Mouse (Mus musculus): ENCODE data around the gene Nos2. TPM values are rescaled to one million over a fixed set of nuclear protein-coding genes. Genes with fewer than 3 reads are reported as not detected.

The Nos2 gene
- polyA plus RNA-seq (2014; fragmentation: Nextera tagmentation; extraction: Ambion mirVana): 3.1 and 3.9 TPM in 2 replicates

DNA sequence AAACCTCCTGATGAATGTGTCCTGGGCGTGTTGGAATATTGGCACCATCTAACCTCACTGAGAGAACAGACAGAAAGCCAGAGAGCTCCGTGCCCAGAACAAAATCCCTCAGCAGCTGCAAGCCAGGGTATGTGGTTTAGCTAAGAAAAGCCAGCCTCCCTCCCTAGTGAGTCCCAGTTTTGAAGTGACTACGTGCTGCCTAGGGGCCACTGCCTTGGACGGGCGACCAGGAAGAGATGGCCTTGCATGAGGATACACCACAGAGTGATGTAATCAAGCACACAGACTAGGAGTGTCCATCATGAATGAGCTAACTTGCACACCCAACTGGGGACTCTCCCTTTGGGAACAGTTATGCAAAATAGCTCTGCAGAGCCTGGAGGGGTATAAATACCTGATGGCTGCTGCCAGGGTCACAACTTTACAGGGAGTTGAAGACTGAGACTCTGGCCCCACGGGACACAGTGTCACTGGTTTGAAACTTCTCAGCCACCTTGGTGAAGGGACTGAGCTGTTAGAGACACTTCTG lies at the start of gene Nos2:
Nos2 (plus strand) TSS at position 377 of the 529 bp plus-strand sequence.
- WGBS: 48% methylated on average over 6 of the region's 6 CpGs
- TF ChIP-seq CTCF (IDR thresholded peaks at IDR 0.05; ENCODE audit: low read depth): no peak
- no peak for ATAC-seq (ENCODE audit: insufficient read depth)

DNA sequence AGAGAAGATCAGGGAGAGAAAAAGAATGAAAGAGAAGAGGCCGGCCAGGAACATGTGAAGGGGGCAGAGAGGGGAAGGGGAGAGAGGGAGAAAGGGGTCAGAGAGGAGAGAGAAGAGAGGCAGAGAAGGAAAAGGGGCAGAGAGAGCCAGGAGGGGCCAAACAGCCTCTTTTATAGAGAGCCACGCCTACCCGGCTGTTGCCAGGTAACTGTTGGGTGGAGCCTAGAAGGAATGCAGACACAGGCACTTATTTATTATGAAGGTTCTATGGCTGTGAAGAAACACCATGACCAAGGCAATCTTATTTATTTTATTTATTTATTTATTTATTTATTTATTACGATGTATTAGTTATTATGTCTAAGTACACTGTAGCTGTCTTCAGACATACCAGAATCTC lies 49.7 kb upstream of the Nos2 start:
- Histone ChIP-seq H3K36me3 (ENCODE audit: insufficient read depth) (no peaks in the 10 kb centered on the region), H3K27ac (ENCODE audit: low read depth) (no peak overlapping the region), H3K4me3 (ENCODE audit: low read depth, low read length) (no peak overlapping the region), H3K4me1 (ENCODE audit: insufficient read depth) (no peaks in the 10 kb centered on the region), H3K4me2 (no peak overlapping the region), H3K27me3 (ENCODE audit: insufficient read depth, low read length) (no peaks in the 10 kb centered on the region), H3K9ac (no peak overlapping the region), H3K9me3 (ENCODE audit: low read depth, low read length) (no peaks in the 10 kb centered on the region)
- TF ChIP-seq CTCF (IDR thresholded peaks at IDR 0.05; ENCODE audit: low read depth): no peak
- ATAC-seq (ENCODE audit: insufficient read depth) (no peak), DNase-seq (no peak)
- WGBS: 85% methylated on average over 4 of the region's 4 CpGs

More for the DNA sequence above, at the start of gene Nos2:
- no peak for DNase-seq
- H3K4me1 ChIP-seq (ENCODE audit: insufficient read depth): 0 out of 2 replicates have a peak, but pooled peaks cover 3% of the 10 kb centered on the region
- H3K27ac ChIP-seq (ENCODE audit: low read depth): no peak within 1 kb of the TSS
- peaks cover 24% of the 10 kb centered on the region for H3K27me3 ChIP-seq (ENCODE audit: insufficient read depth, low read length)
- no peaks in the 10 kb centered on the region for H3K36me3 ChIP-seq (ENCODE audit: insufficient read depth)
- no peaks in the 10 kb centered on the region for H3K9me3 ChIP-seq (ENCODE audit: low read depth, low read length)
- no peak within 1 kb of the TSS for H3K4me3 ChIP-seq (ENCODE audit: low read depth, low read length)
- no peak within 1 kb of the TSS for H3K9ac ChIP-seq
- H3K4me2 ChIP-seq: no peak within 1 kb of the TSS

DNA sequence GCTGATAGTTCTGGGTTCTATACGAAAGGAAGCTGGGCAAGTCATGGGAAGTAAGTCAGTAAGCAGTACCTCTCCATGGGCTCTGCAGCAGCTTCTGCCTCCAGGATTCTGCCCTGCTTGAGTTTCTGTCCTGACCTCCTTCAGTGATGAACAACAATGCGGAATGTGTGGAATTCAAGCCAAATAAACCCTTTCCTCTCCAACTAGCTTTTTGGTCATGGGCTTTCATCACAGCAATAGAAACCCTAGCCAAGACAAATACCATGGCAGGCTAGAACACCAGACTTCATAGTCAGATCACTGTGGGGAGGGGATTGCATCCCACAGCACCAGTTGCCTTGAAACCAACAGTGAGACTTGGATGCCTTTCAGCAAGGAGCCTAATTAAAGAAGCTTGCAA lies 47.8 kb upstream of the Nos2 start:
- Histone ChIP-seq H3K4me1 (ENCODE audit: insufficient read depth) (no peaks in the 10 kb centered on the region), H3K27ac (ENCODE audit: low read depth) (no peak overlapping the region), H3K36me3 (ENCODE audit: insufficient read depth) (no peaks in the 10 kb centered on the region), H3K9me3 (ENCODE audit: low read depth, low read length) (no peaks in the 10 kb centered on the region), H3K27me3 (ENCODE audit: insufficient read depth, low read length) (no peaks in the 10 kb centered on the region), H3K9ac (no peak overlapping the region), H3K4me2 (no peak overlapping the region), H3K4me3 (ENCODE audit: low read depth, low read length) (no peak overlapping the region)
- no peak for TF ChIP-seq CTCF (IDR thresholded peaks at IDR 0.05; ENCODE audit: low read depth)
- WGBS: 25% methylated on average over 2 of the region's 2 CpGs
- DNase-seq (peak; percentile 17), ATAC-seq (ENCODE audit: insufficient read depth) (no peak)

GRCm38 (mm10) chr11:78879727-78880126 lies 40.9 kb upstream of the Nos2 start:
- WGBS: 89% methylated on average over 3 of the region's 3 CpGs
- no peak overlapping the region for H3K4me2 ChIP-seq
- TF ChIP-seq CTCF (IDR thresholded peaks at IDR 0.05; ENCODE audit: low read depth): no peak
- H3K27me3 ChIP-seq (ENCODE audit: insufficient read depth, low read length): no peaks in the 10 kb centered on the region
- H3K36me3 ChIP-seq (ENCODE audit: insufficient read depth): no peaks in the 10 kb centered on the region
- H3K9ac ChIP-seq: no peak overlapping the region
- ATAC-seq (ENCODE audit: insufficient read depth) (no peak), DNase-seq (no peak)
- H3K27ac ChIP-seq (ENCODE audit: low read depth): no peak overlapping the region
- no peak overlapping the region for H3K4me3 ChIP-seq (ENCODE audit: low read depth, low read length)
- H3K4me1 ChIP-seq (ENCODE audit: insufficient read depth): no peaks in the 10 kb centered on the region
- no peaks in the 10 kb centered on the region for H3K9me3 ChIP-seq (ENCODE audit: low read depth, low read length)

DNA sequence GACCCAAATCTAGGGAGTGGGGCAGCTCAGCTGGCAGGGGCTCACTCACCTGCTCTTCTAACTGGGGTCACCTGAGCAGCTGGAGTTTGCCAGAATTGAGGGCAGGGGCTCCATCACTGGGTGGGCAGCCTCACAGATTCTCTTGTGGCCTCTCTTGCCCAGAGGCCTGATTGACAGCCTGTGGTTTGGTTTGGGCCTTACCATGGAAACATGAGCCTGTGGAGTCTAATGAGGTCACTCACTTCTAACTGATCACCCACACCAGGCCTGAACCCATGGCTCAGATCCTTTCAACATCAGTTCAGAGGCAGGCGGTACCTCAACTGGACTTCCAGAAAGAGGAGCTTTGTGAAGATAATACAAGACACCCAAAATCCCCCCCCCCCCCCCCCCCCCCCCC lies 33.9 kb upstream of the Nos2 start:
- peak overlapping the region; percentile 33; the same call in 1 of the 2 replicates for H3K27ac ChIP-seq (ENCODE audit: low read depth)
- no peaks in the 10 kb centered on the region for H3K27me3 ChIP-seq (ENCODE audit: insufficient read depth, low read length)
- no peaks in the 10 kb centered on the region for H3K36me3 ChIP-seq (ENCODE audit: insufficient read depth)
- DNase-seq: no peak
- no peak for ATAC-seq (ENCODE audit: insufficient read depth)
- H3K4me1 ChIP-seq (ENCODE audit: insufficient read depth): no peaks in the 10 kb centered on the region
- TF ChIP-seq CTCF (IDR thresholded peaks at IDR 0.05; ENCODE audit: low read depth): no peak
- no peaks in the 10 kb centered on the region for H3K9me3 ChIP-seq (ENCODE audit: low read depth, low read length)
- 72% methylated on average over 1 of the region's 1 CpGs for WGBS
- no peak overlapping the region for H3K9ac ChIP-seq
- H3K4me3 ChIP-seq (ENCODE audit: low read depth, low read length): no peak overlapping the region
- H3K4me2 ChIP-seq: no peak overlapping the region

- H3K9me3 ChIP-seq (ENCODE audit: low read depth, low read length): no peaks in the 10 kb centered on the region
- H3K4me1 ChIP-seq (ENCODE audit: insufficient read depth): no peaks in the 10 kb centered on the region
- ATAC-seq (ENCODE audit: insufficient read depth) (peak; percentile 88), DNase-seq (peak; percentile 90)
- no peak overlapping the region for H3K9ac ChIP-seq
- H3K4me2 ChIP-seq: 0 out of 2 replicates have a peak overlapping the region, but pooled peaks have one; percentile 10
- H3K27ac ChIP-seq (ENCODE audit: low read depth): no peak overlapping the region; the same call in 1 of the 2 replicates
- no peaks in the 10 kb centered on the region for H3K36me3 ChIP-seq (ENCODE audit: insufficient read depth)
- H3K27me3 ChIP-seq (ENCODE audit: insufficient read depth, low read length): no peaks in the 10 kb centered on the region
- TF ChIP-seq CTCF (IDR thresholded peaks at IDR 0.05; ENCODE audit: low read depth): no peak
- no peak overlapping the region for H3K4me3 ChIP-seq (ENCODE audit: low read depth, low read length)
- 41% methylated on average over 9 of the region's 9 CpGs for WGBS
These were observed 33.2 kb upstream of the Nos2 start for GRCm38 (mm10) chr11:78887102-78887971.

GRCm38 (mm10) chr11:78889156-78889555 lies 31.4 kb upstream of the Nos2 start:
- DNase-seq: no peak
- Histone ChIP-seq H3K4me2 (no peak overlapping the region), H3K4me3 (ENCODE audit: low read depth, low read length) (no peak overlapping the region), H3K9me3 (ENCODE audit: low read depth, low read length) (no peaks in the 10 kb centered on the region), H3K4me1 (ENCODE audit: insufficient read depth) (no peaks in the 10 kb centered on the region), H3K27ac (ENCODE audit: low read depth) (no peak overlapping the region), H3K36me3 (ENCODE audit: insufficient read depth) (no peaks in the 10 kb centered on the region), H3K27me3 (ENCODE audit: insufficient read depth, low read length) (no peaks in the 10 kb centered on the region), H3K9ac (no peak overlapping the region)
- ATAC-seq (ENCODE audit: insufficient read depth): no peak
- 82% methylated on average over 4 of the region's 4 CpGs for WGBS
- no peak for TF ChIP-seq CTCF (IDR thresholded peaks at IDR 0.05; ENCODE audit: low read depth)

Measured in lung, embryonic 14.5 days (tissue).